Mouse (Mus musculus) erythroblast, embryonic 14.5 days (primary cell): ENCODE data around the gene Bgn.

Experiments used
- GATA1 ChIP-seq: IDR thresholded peaks from 2 replicates; pipeline ENCODE4 v1.6.1; 2012; ENCODE audit warnings: low read length, inconsistent platforms, mixed read lengths
- TAL1 ChIP-seq: IDR thresholded peaks from 3 replicates; pipeline ENCODE4 v1.6.1; 2012; ENCODE audit warnings: low read length, inconsistent platforms, mixed read lengths

- TF ChIP-seq GATA1 (no peak), TAL1 (no peak)
These were observed 5.9 kb upstream of the Bgn start for GRCm38 (mm10) chrX:73477500-73477899.
